Mouse (Mus musculus): ENCODE results near the gene Jam3. TPM values are rescaled to one million over a fixed set of nuclear protein-coding genes. Genes with fewer than 3 reads are reported as not detected.

Jam3 gene
- total and polyA plus RNA-seq, 3 experiments, result 0.43 TPM; not detected in 2

DNA sequence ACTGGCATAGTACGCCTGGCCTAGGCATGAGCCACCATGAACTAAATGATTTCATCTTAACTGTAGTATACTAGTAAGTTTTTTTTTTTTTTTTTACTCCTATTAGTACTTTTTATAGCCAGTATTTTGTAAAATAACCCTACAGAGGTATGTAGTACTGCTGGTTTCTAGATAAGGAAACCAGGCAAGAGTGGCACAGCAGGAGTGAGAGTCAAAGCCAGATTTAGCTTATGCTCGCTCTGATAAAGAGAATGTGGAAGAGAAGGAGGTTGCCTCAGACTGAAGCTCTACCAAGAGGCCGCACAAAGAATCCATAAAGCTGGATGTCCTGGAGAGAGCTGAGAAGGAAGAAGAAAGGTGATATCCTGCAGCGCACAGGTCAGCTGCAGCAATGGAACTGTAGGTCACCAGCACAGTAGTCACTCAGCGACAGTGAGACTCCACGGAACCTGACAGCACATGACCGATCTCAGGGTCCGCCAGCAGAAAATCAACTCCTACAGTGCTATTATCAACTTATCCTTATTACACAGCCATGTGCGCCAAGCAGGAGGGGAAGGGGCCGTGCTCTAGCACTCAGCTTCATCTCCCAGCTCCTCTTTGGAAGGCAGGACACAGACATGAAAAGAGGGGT is 14.7 kb downstream of the Jam3 start:
- Histone ChIP-seq H3K9me3 (replicated peaks; ENCODE audit: insufficient read depth, low read length) (no peaks in the 10 kb centered on the region), H3K27me3 (ENCODE audit: control insufficient read depth in 1 of 2, insufficient read depth in 2 of 2, low read length in 2 of 2) (peaks cover 0 to 1% of the 10 kb centered on the region in 2 experiments; a peak in 1 of 4 replicates), H3K4me3 (ENCODE audit: control insufficient read depth in 1 of 2, insufficient read depth in 1 of 2, low read depth in 2 of 2, low read length in 2 of 2) (no peak overlapping the region), H3K36me3 (ENCODE audit: control insufficient read depth in 1 of 2, insufficient read depth in 2 of 2, low read length in 2 of 2) (no peaks in the 10 kb centered on the region), H3K9ac (ENCODE audit: control insufficient read depth, low read depth, low read length, poor library complexity, severe bottlenecking) (no peak overlapping the region), H3K4me1 (ENCODE audit: control insufficient read depth in 1 of 2, insufficient read depth in 2 of 2, low read length in 2 of 2) (no peaks in the 10 kb centered on the region), H3K27ac (ENCODE audit: control insufficient read depth, low read depth, low read length) (no peak overlapping the region), H3K79me2 (ENCODE audit: control insufficient read depth, insufficient read depth, low read length, poor library complexity) (no peaks in the 10 kb centered on the region)
- no peak for TF ChIP-seq POLR2AphosphoS5 (IDR thresholded peaks at IDR 0.05; ENCODE audit: borderline replicate concordance, low read depth, low read length)
- TF ChIP-seq ZKSCAN1 (IDR thresholded peaks at IDR 0.05; ENCODE audit: low read depth, low read length), result no peak
- no peak for TF ChIP-seq CTCF (IDR thresholded peaks at IDR 0.05 in 2 of 3, conservative IDR thresholded peaks at IDR 0.05 in 1 of 3; ENCODE audit: control insufficient read depth in 1 of 3, insufficient read depth in 1 of 3, low read depth in 2 of 3, low read length in 3 of 3, poor library complexity in 1 of 3, severe bottlenecking in 1 of 3)
- TF ChIP-seq SMC3 (IDR thresholded peaks at IDR 0.05; ENCODE audit: low read depth, low read length), result no peak
- TF ChIP-seq HCFC1 (IDR thresholded peaks at IDR 0.05; ENCODE audit: low read depth, low read length), result no peak
- no peak for TF ChIP-seq BHLHE40 (IDR thresholded peaks at IDR 0.05; ENCODE audit: borderline replicate concordance, low read depth, low read length)
- no peak for TF ChIP-seq RCOR1 (IDR thresholded peaks at IDR 0.05; ENCODE audit: low read depth, low read length)
- TF ChIP-seq MAFK (IDR thresholded peaks at IDR 0.05; ENCODE audit: borderline replicate concordance, low read depth, low read length), result no peak
- TF ChIP-seq TBP (IDR thresholded peaks at IDR 0.05; ENCODE audit: low read depth, low read length), result no peak
- TF ChIP-seq USF2 (IDR thresholded peaks at IDR 0.05; ENCODE audit: borderline replicate concordance in 1 of 2, insufficient read depth in 1 of 2, low read depth in 1 of 2, low read length in 2 of 2), result no peak
- no peak for TF ChIP-seq MXI1 (IDR thresholded peaks at IDR 0.05; ENCODE audit: low read depth, low read length)
- TF ChIP-seq KAT2A (conservative IDR thresholded peaks at IDR 0.05; ENCODE audit: low read depth, low read length), result no peak
- TF ChIP-seq SIN3A (IDR thresholded peaks at IDR 0.05; ENCODE audit: low read length), result no peak
- no peak for TF ChIP-seq POLR2AphosphoS2 (IDR thresholded peaks at IDR 0.05; ENCODE audit: low read length)
- no peak for TF ChIP-seq ELF1 (IDR thresholded peaks at IDR 0.05; ENCODE audit: low read depth, low read length)
- no peak for TF ChIP-seq RAD21 (IDR thresholded peaks at IDR 0.05; ENCODE audit: low read depth, low read length)
- TF ChIP-seq TCF12 (IDR thresholded peaks at IDR 0.05; ENCODE audit: low read depth, low read length), result no peak
- TF ChIP-seq ZC3H11A (IDR thresholded peaks at IDR 0.05; ENCODE audit: low read depth, low read length), result no peak
- TF ChIP-seq ZNF384 (IDR thresholded peaks at IDR 0.05; ENCODE audit: low read depth, low read length), result no peak
- TF ChIP-seq CHD2 (IDR thresholded peaks at IDR 0.05; ENCODE audit: low read length), result no peak
- no peak for DNase-seq (ENCODE audit: low read depth, low spot score)

DNA sequence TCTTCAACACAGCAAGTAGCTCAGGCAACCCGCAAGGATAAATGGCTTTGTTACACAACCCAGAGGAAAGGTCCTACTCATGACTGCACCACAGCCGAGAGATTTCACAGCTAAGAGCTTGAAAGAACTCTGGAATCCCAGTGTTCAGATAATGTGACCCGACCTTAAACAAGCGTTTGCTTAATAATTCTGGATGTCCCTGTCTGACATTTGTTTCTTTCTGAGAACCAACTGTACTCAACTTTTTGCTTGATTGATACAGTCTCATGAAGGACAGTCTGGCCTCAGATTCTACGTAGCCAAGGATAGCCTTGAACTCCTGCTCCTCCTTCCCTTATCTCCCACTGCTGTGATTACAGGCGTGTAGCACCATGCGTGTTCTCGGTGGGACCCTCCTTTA is 18.6 kb downstream of the Jam3 start:
- Histone ChIP-seq H3K9me3 (replicated peaks; ENCODE audit: insufficient read depth, low read length) (no peaks in the 10 kb centered on the region), H3K27me3 (ENCODE audit: control insufficient read depth in 1 of 2, insufficient read depth in 2 of 2, low read length in 2 of 2) (peaks cover 0 to 1% of the 10 kb centered on the region in 2 experiments; a peak in 1 of 4 replicates), H3K9ac (ENCODE audit: control insufficient read depth, low read depth, low read length, poor library complexity, severe bottlenecking) (no peak overlapping the region), H3K27ac (ENCODE audit: control insufficient read depth, low read depth, low read length) (no peak overlapping the region), H3K36me3 (ENCODE audit: control insufficient read depth in 1 of 2, insufficient read depth in 2 of 2, low read length in 2 of 2) (no peaks in the 10 kb centered on the region), H3K79me2 (ENCODE audit: control insufficient read depth, insufficient read depth, low read length, poor library complexity) (no peaks in the 10 kb centered on the region), H3K4me3 (ENCODE audit: control insufficient read depth in 1 of 2, insufficient read depth in 1 of 2, low read depth in 2 of 2, low read length in 2 of 2) (no peak overlapping the region), H3K4me1 (ENCODE audit: control insufficient read depth in 1 of 2, insufficient read depth in 2 of 2, low read length in 2 of 2) (no peaks in the 10 kb centered on the region)
- DNase-seq (ENCODE audit: low read depth, low spot score), result no peak
- TF ChIP-seq HCFC1 (IDR thresholded peaks at IDR 0.05; ENCODE audit: low read depth, low read length) (no peak), GATA1 (IDR thresholded peaks at IDR 0.05; ENCODE audit: low read depth, low read length) (no peak), GABPA (IDR thresholded peaks at IDR 0.05; ENCODE audit: low read depth, low read length) (no peak), POLR2AphosphoS2 (IDR thresholded peaks at IDR 0.05; ENCODE audit: low read length) (no peak), SMC3 (IDR thresholded peaks at IDR 0.05; ENCODE audit: low read depth, low read length) (no peak), ZKSCAN1 (IDR thresholded peaks at IDR 0.05; ENCODE audit: low read depth, low read length) (no peak), RAD21 (IDR thresholded peaks at IDR 0.05; ENCODE audit: low read depth, low read length) (no peak), ZC3H11A (IDR thresholded peaks at IDR 0.05; ENCODE audit: low read depth, low read length) (no peak), POLR2A (IDR thresholded peaks at IDR 0.05; ENCODE audit: control insufficient read depth in 1 of 2, insufficient read depth in 1 of 2, low read depth in 1 of 2, low read length in 2 of 2, poor library complexity in 1 of 2) (no peak), UBTF (IDR thresholded peaks at IDR 0.05; ENCODE audit: borderline replicate concordance, insufficient read depth, low read depth, low read length) (no peak)
